9 mouse cellular contexts compared by ENCODE assay signal in the genomic region with DNA sequence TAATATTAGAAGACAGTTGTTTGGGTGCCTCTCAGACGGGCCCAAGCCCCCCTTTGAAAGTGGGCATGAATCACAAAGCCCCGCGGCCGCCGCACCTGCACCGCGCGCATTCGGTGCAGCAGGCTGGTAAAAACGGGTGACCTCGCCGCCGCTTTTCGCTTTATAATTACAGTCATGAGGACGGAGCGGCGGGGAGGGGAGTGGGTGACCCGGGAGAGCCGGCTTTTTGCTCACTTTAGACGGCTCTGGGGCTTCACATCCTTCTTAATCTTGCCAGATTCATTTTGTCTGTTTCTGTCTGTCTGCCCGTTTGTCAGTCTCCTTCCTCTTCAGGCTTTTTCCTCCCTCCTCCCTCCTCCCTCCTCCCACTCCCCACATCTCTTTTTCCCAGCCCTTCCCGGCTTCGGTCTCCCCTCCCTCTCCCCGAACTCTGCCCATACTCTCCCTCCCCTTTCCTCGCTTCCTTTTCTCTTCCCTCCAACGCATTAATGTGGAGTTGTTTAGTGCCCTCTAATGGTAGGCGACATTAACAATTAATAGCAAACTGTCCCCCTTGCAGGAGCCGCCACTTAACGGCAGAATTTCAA. TPM values are rescaled to one million over a fixed set of nuclear protein-coding genes. Genes with fewer than 3 reads are reported as not detected.
DNase-seq lines count a peak whose midpoint lies in the region; ATAC-seq lines count a peak whose summit lies in the region.
"Had no signal": no experiment of that assay in that cellular context is flagged by ENCODE, and none has a peak within 500 bp of the region (broad histone marks: within the 10 kb centered on the region; RNA-seq: fewer than 3 reads in every experiment).

No protein-coding gene starts in this region.

- under 1% methylated on average over 29 of the region's 29 CpGs for WGBS in heart, embryonic 12.5 days
- WGBS in stomach, embryonic 14.5 days: under 1% methylated on average over 29 of the region's 29 CpGs

- H3K9ac ChIP-seq in heart, embryonic 12.5 days: peak overlapping the region; percentile 54; the same call in 1 of the 2 replicates
- H3K9ac ChIP-seq in stomach, embryonic 14.5 days (replicated peaks; ENCODE audit: low read depth, low read length): no peak overlapping the region

- H3K36me3 ChIP-seq in heart, embryonic 12.5 days: no peaks in the 10 kb centered on the region
- H3K36me3 ChIP-seq in megakaryocyte, embryonic 14.5 days (replicated peaks; ENCODE audit: low read length): no peaks in the 10 kb centered on the region
- H3K36me3 ChIP-seq in stomach, embryonic 14.5 days (ENCODE audit: control insufficient read depth, insufficient read depth, low read length): no peaks in the 10 kb centered on the region

- no peaks in the 10 kb centered on the region for H3K9me3 ChIP-seq in heart, embryonic 12.5 days (replicated peaks)
- peaks cover 4% of the 10 kb centered on the region for H3K9me3 ChIP-seq in megakaryocyte, embryonic 14.5 days
- no peaks in the 10 kb centered on the region for H3K9me3 ChIP-seq in stomach, embryonic 14.5 days (ENCODE audit: control insufficient read depth, low read depth, low read length)

- H3K4me1 ChIP-seq in heart, embryonic 12.5 days (replicated peaks): peaks cover 16% of the 10 kb centered on the region
- H3K4me1 ChIP-seq in megakaryocyte, embryonic 14.5 days: peaks cover 42% of the 10 kb centered on the region
- H3K4me1 ChIP-seq in stomach, embryonic 14.5 days (ENCODE audit: control insufficient read depth, insufficient read depth, low read length): peaks cover 2% of the 10 kb centered on the region; the same call in 1 of the 2 replicates

- H3K4me3 ChIP-seq in heart, embryonic 12.5 days: peak overlapping the region; percentile 69
- H3K4me3 ChIP-seq in megakaryocyte, embryonic 14.5 days (replicated peaks): peak overlapping the region; percentile 90
- H3K4me3 ChIP-seq in stomach, embryonic 14.5 days (ENCODE audit: low read depth, low read length): peak overlapping the region; percentile 50

- H3K27me3 ChIP-seq in heart, embryonic 12.5 days (replicated peaks): peaks cover 15% of the 10 kb centered on the region
- H3K27me3 ChIP-seq in megakaryocyte, embryonic 14.5 days (replicated peaks): peaks cover 67% of the 10 kb centered on the region
- H3K27me3 ChIP-seq in stomach, embryonic 14.5 days (ENCODE audit: control insufficient read depth, insufficient read depth, low read length): 0 out of 2 replicates have a peak, but pooled peaks cover 6% of the 10 kb centered on the region

- no peak overlapping the region for H3K27ac ChIP-seq in heart, embryonic 12.5 days (ENCODE audit: poor library complexity, severe bottlenecking)
- no peak overlapping the region for H3K27ac ChIP-seq in stomach, embryonic 14.5 days (ENCODE audit: low read length)

- no peak for ATAC-seq in heart, embryonic 12.5 days (ENCODE audit: insufficient number of reproducible peaks, low FRiP score)
- peak; percentile 51 for ATAC-seq in stomach, embryonic 14.5 days (ENCODE audit: insufficient number of reproducible peaks, insufficient read depth, low FRiP score, low read depth)
- ATAC-seq in erythroblast, adult 5-6 weeks (replicated peaks; ENCODE audit: low FRiP score, poor library complexity, severe bottlenecking): no peak

- peak overlapping the region; percentile 98 for H3K4me2 ChIP-seq in heart, embryonic 12.5 days
- peak overlapping the region; percentile 96 for H3K4me2 ChIP-seq in stomach, embryonic 14.5 days (replicated peaks; ENCODE audit: low read depth, low read length)

- DNase-seq in 3134 (ENCODE audit: extremely low read depth, insufficient read length, low spot score): peak; percentile 52
- DNase-seq in MN1 (ENCODE audit: low spot score): peak; percentile 81
- peak; percentile 91 for DNase-seq in embryo, embryonic 10 days (ENCODE audit: low spot score)
- peak; percentile 36 for DNase-seq in kidney, postnatal 10 days

RNA-seq across cellular contexts. Expression of gene Fst, which starts 1.6 kb away (rescaled TPM):
- 9.1 and 11.4 TPM in 2 replicates for polyA plus RNA-seq in heart, embryonic 12.5 days (2016; fragmentation: Nextera tagmentation; extraction: Ambion mirVana)
- 0.04 TPM in 1 of 2 replicates, not detected in the other for polyA plus RNA-seq in megakaryocyte, embryonic 14.5 days (2012; ENCODE audit: insufficient read depth, low replicate concordance)
- polyA plus RNA-seq in stomach, embryonic 14.5 days (2014; fragmentation: Nextera tagmentation; extraction: Ambion mirVana): 81.2 and 85.0 TPM in 2 replicates
- not detected in 2 replicates for total RNA-seq in erythroblast, adult 5-6 weeks (2015; ENCODE audit: low replicate concordance)
- total RNA-seq in erythroblast, adult 5-6 weeks (2017; ENCODE audit: low replicate concordance): not detected in 2 replicates
- polyA plus RNA-seq: erythroblast, embryonic 14.5 days had no signal

Comparison
In these comparisons a context has a peak if more than half of its experiments do, and no peak if none do; other contexts are left out.
1. DNase-seq: peak in every context shown above with its lines; median percentile 91 in embryo, embryonic 10 days; 81 in MN1; 52 in 3134; 36 in kidney, postnatal 10 days.